Mouse (Mus musculus): ENCODE results near the gene Igsf6. TPM values are rescaled to one million over a fixed set of nuclear protein-coding genes. Genes with fewer than 3 reads are reported as not detected.

Gene Igsf6
- polyA plus RNA-seq, 1 experiment from 2014 or later, result 6.1 TPM

GRCm38 (mm10) chr7:121085500-121085899 lies 11.1 kb upstream of the Igsf6 start:
- no peak overlapping the region for H3K9ac ChIP-seq (ENCODE audit: low read length)
- H3K36me3 ChIP-seq (ENCODE audit: control insufficient read depth, insufficient read depth, low read length), result no peaks in the 10 kb centered on the region
- H3K27ac ChIP-seq (ENCODE audit: low read length), result no peak overlapping the region
- no peaks in the 10 kb centered on the region for H3K27me3 ChIP-seq (ENCODE audit: control insufficient read depth, insufficient read depth, low read length)
- whole genome bisulfite sequencing, result 22% methylated on average over 4 of the region's 4 CpGs
- ATAC-seq (ENCODE audit: insufficient read depth, low FRiP score), result no peak
- H3K4me3 ChIP-seq (replicated peaks; ENCODE audit: low read length), result no peak overlapping the region
- peaks cover 8% of the 10 kb centered on the region for H3K4me1 ChIP-seq (ENCODE audit: control insufficient read depth, insufficient read depth, low read length)
- H3K4me2 ChIP-seq (ENCODE audit: low read depth, low read length), result no peak overlapping the region
- H3K9me3 ChIP-seq (replicated peaks; ENCODE audit: control insufficient read depth, low read length), result no peaks in the 10 kb centered on the region

- Histone ChIP-seq H3K4me3 (replicated peaks; ENCODE audit: low read length) (no peak overlapping the region), H3K27me3 (ENCODE audit: control insufficient read depth, insufficient read depth, low read length) (no peaks in the 10 kb centered on the region), H3K4me1 (ENCODE audit: control insufficient read depth, insufficient read depth, low read length) (peaks cover 8% of the 10 kb centered on the region), H3K27ac (ENCODE audit: low read length) (no peak overlapping the region), H3K9me3 (replicated peaks; ENCODE audit: control insufficient read depth, low read length) (no peaks in the 10 kb centered on the region), H3K4me2 (ENCODE audit: low read depth, low read length) (no peak overlapping the region), H3K36me3 (ENCODE audit: control insufficient read depth, insufficient read depth, low read length) (no peaks in the 10 kb centered on the region), H3K9ac (ENCODE audit: low read length) (no peak overlapping the region)
- 50% methylated on average over 8 of the region's 8 CpGs for WGBS
- peak; percentile 41; the same call in 1 of the 2 replicates for ATAC-seq (ENCODE audit: insufficient read depth, low FRiP score)
These were observed 10.6 kb upstream of the Igsf6 start for GRCm38 (mm10) chr7:121084840-121085453.

GRCm38 (mm10) chr7:121082949-121083513 lies 8.7 kb upstream of the Igsf6 start:
- Histone ChIP-seq H3K27ac (ENCODE audit: low read length) (no peak overlapping the region), H3K4me1 (ENCODE audit: control insufficient read depth, insufficient read depth, low read length) (peaks cover 8% of the 10 kb centered on the region), H3K4me3 (replicated peaks; ENCODE audit: low read length) (no peak overlapping the region), H3K27me3 (ENCODE audit: control insufficient read depth, insufficient read depth, low read length) (no peaks in the 10 kb centered on the region), H3K36me3 (ENCODE audit: control insufficient read depth, insufficient read depth, low read length) (no peaks in the 10 kb centered on the region), H3K4me2 (ENCODE audit: low read depth, low read length) (no peak overlapping the region), H3K9ac (ENCODE audit: low read length) (no peak overlapping the region), H3K9me3 (replicated peaks; ENCODE audit: control insufficient read depth, low read length) (no peaks in the 10 kb centered on the region)
- no peak for ATAC-seq (ENCODE audit: insufficient read depth, low FRiP score)
- WGBS, result 66% methylated on average over 9 of the region's 9 CpGs

GRCm38 (mm10) chr7:121081816-121082215 lies 7.4 kb upstream of the Igsf6 start:
- H3K4me1 ChIP-seq (ENCODE audit: control insufficient read depth, insufficient read depth, low read length), result peaks cover 8% of the 10 kb centered on the region
- no peak overlapping the region for H3K9ac ChIP-seq (ENCODE audit: low read length)
- no peak overlapping the region for H3K4me2 ChIP-seq (ENCODE audit: low read depth, low read length)
- H3K27me3 ChIP-seq (ENCODE audit: control insufficient read depth, insufficient read depth, low read length), result no peaks in the 10 kb centered on the region
- H3K36me3 ChIP-seq (ENCODE audit: control insufficient read depth, insufficient read depth, low read length), result no peaks in the 10 kb centered on the region
- no peak for ATAC-seq (ENCODE audit: insufficient read depth, low FRiP score)
- H3K4me3 ChIP-seq (replicated peaks; ENCODE audit: low read length), result no peak overlapping the region
- H3K9me3 ChIP-seq (replicated peaks; ENCODE audit: control insufficient read depth, low read length), result no peaks in the 10 kb centered on the region
- H3K27ac ChIP-seq (ENCODE audit: low read length), result no peak overlapping the region
- 67% methylated on average over 2 of the region's 2 CpGs for WGBS

GRCm38 (mm10) chr7:121081350-121081749 lies 7.0 kb upstream of the Igsf6 start, which contains the start of gene Otoa:
Gene Otoa (plus strand): TSS chr7:121081650.
- H3K27ac ChIP-seq (ENCODE audit: low read length), result no peak within 1 kb of the TSS
- no peak within 1 kb of the TSS for H3K4me3 ChIP-seq (replicated peaks; ENCODE audit: low read length)
- no peaks in the 10 kb centered on the region for H3K36me3 ChIP-seq (ENCODE audit: control insufficient read depth, insufficient read depth, low read length)
- H3K4me1 ChIP-seq (ENCODE audit: control insufficient read depth, insufficient read depth, low read length), result peaks cover 8% of the 10 kb centered on the region
- 85% methylated on average over 4 of the region's 4 CpGs for WGBS
- H3K9ac ChIP-seq (ENCODE audit: low read length), result no peak within 1 kb of the TSS
- no peak for ATAC-seq (ENCODE audit: insufficient read depth, low FRiP score)
- H3K9me3 ChIP-seq (replicated peaks; ENCODE audit: control insufficient read depth, low read length), result no peaks in the 10 kb centered on the region
- no peak within 1 kb of the TSS for H3K4me2 ChIP-seq (ENCODE audit: low read depth, low read length)
- H3K27me3 ChIP-seq (ENCODE audit: control insufficient read depth, insufficient read depth, low read length), result no peaks in the 10 kb centered on the region

GRCm38 (mm10) chr7:121077829-121078228 lies 3.5 kb upstream of the Igsf6 start:
- no peak overlapping the region for H3K9ac ChIP-seq (ENCODE audit: low read length)
- H3K4me3 ChIP-seq (replicated peaks; ENCODE audit: low read length), result no peak overlapping the region
- ATAC-seq (ENCODE audit: insufficient read depth, low FRiP score), result no peak
- H3K4me1 ChIP-seq (ENCODE audit: control insufficient read depth, insufficient read depth, low read length), result peaks cover 4% of the 10 kb centered on the region; the same call in 1 of the 2 replicates
- no peak overlapping the region for H3K4me2 ChIP-seq (ENCODE audit: low read depth, low read length)
- no peak overlapping the region for H3K27ac ChIP-seq (ENCODE audit: low read length)
- WGBS, result 22% methylated on average over 5 of the region's 5 CpGs
- H3K27me3 ChIP-seq (ENCODE audit: control insufficient read depth, insufficient read depth, low read length), result no peaks in the 10 kb centered on the region
- no peaks in the 10 kb centered on the region for H3K9me3 ChIP-seq (replicated peaks; ENCODE audit: control insufficient read depth, low read length)
- H3K36me3 ChIP-seq (ENCODE audit: control insufficient read depth, insufficient read depth, low read length), result peaks cover 3% of the 10 kb centered on the region

GRCm38 (mm10) chr7:121077311-121077710 lies 2.9 kb upstream of the Igsf6 start:
- 87% methylated on average over 6 of the region's 6 CpGs for WGBS

GRCm38 (mm10) chr7:121075416-121075815 lies 1.0 kb upstream of the Igsf6 start:
- Histone ChIP-seq H3K9ac (ENCODE audit: low read length) (no peak overlapping the region), H3K36me3 (ENCODE audit: control insufficient read depth, insufficient read depth, low read length) (peaks cover 3% of the 10 kb centered on the region), H3K4me3 (replicated peaks; ENCODE audit: low read length) (no peak overlapping the region), H3K9me3 (replicated peaks; ENCODE audit: control insufficient read depth, low read length) (no peaks in the 10 kb centered on the region), H3K4me2 (ENCODE audit: low read depth, low read length) (no peak overlapping the region), H3K4me1 (ENCODE audit: control insufficient read depth, insufficient read depth, low read length) (peaks cover 4% of the 10 kb centered on the region; the same call in 1 of the 2 replicates), H3K27me3 (ENCODE audit: control insufficient read depth, insufficient read depth, low read length) (no peaks in the 10 kb centered on the region), H3K27ac (ENCODE audit: low read length) (peak overlapping the region; percentile 62; the same call in 1 of the 2 replicates)
- no peak for ATAC-seq (ENCODE audit: insufficient read depth, low FRiP score)
- 80% methylated on average over 5 of the region's 5 CpGs for WGBS

More at GRCm38 (mm10) chr7:121077311-121077710, 2.9 kb upstream of the Igsf6 start:
- H3K9ac ChIP-seq (ENCODE audit: low read length), result no peak overlapping the region
- H3K4me1 ChIP-seq (ENCODE audit: control insufficient read depth, insufficient read depth, low read length), result peaks cover 4% of the 10 kb centered on the region; the same call in 1 of the 2 replicates
- no peak for ATAC-seq (ENCODE audit: insufficient read depth, low FRiP score)
- peaks cover 3% of the 10 kb centered on the region for H3K36me3 ChIP-seq (ENCODE audit: control insufficient read depth, insufficient read depth, low read length)
- H3K4me3 ChIP-seq (replicated peaks; ENCODE audit: low read length), result no peak overlapping the region
- H3K9me3 ChIP-seq (replicated peaks; ENCODE audit: control insufficient read depth, low read length), result no peaks in the 10 kb centered on the region
- no peaks in the 10 kb centered on the region for H3K27me3 ChIP-seq (ENCODE audit: control insufficient read depth, insufficient read depth, low read length)
- no peak overlapping the region for H3K4me2 ChIP-seq (ENCODE audit: low read depth, low read length)
- no peak overlapping the region for H3K27ac ChIP-seq (ENCODE audit: low read length)

GRCm38 (mm10) chr7:121074801-121075400 lies 529 bp upstream of the Igsf6 start:
- Histone ChIP-seq H3K4me2 (ENCODE audit: low read depth, low read length) (no peak overlapping the region), H3K27me3 (ENCODE audit: control insufficient read depth, insufficient read depth, low read length) (no peaks in the 10 kb centered on the region), H3K9ac (ENCODE audit: low read length) (no peak overlapping the region), H3K4me1 (ENCODE audit: control insufficient read depth, insufficient read depth, low read length) (peaks cover 4% of the 10 kb centered on the region; the same call in 1 of the 2 replicates), H3K27ac (ENCODE audit: low read length) (peak overlapping the region; percentile 62), H3K36me3 (ENCODE audit: control insufficient read depth, insufficient read depth, low read length) (peaks cover 3% of the 10 kb centered on the region), H3K4me3 (replicated peaks; ENCODE audit: low read length) (no peak overlapping the region), H3K9me3 (replicated peaks; ENCODE audit: control insufficient read depth, low read length) (no peaks in the 10 kb centered on the region)
- no peak; the same call in 1 of the 2 replicates for ATAC-seq (ENCODE audit: insufficient read depth, low FRiP score)
- WGBS, result 77% methylated on average over 6 of the region's 6 CpGs
